Mouse (Mus musculus) C2C12 (cell line): Measurements from ENCODE around the gene Ube2b. TPM values are rescaled to one million over a fixed set of nuclear protein-coding genes. Genes with fewer than 3 reads are reported as not detected.

Experiments
- H3K27me3 ChIP-seq: one replicate; pipeline ENCODE4 v1.6.1; 2011; ENCODE audit not compliant: control insufficient read depth, insufficient read depth, insufficient read length
- H3K36me3 ChIP-seq: one replicate; pipeline ENCODE4 v1.6.1; 2011; ENCODE audit not compliant: control insufficient read depth, insufficient read depth
- H3K4me3 ChIP-seq: one replicate; pipeline ENCODE4 v1.5.1; 2011; ENCODE audit warnings: mild to moderate bottlenecking, control low read depth; ENCODE audit not compliant: poor library complexity, insufficient read depth, severe bottlenecking
- H3K79me2 ChIP-seq: one replicate; pipeline ENCODE4 v1.6.1; 2011; ENCODE audit not compliant: control insufficient read depth, insufficient read depth
- H3K79me3 ChIP-seq: one replicate; pipeline ENCODE4 v1.6.1; 2011; ENCODE audit warnings: low read depth, control low read depth
- H3ac ChIP-seq: one replicate; pipeline ENCODE3; 2011; ENCODE audit warnings: low read depth; ENCODE audit not compliant: control insufficient read depth, insufficient read length
- CEBPB ChIP-seq: IDR thresholded peaks from one replicate; pipeline ENCODE4 v1.6.1; 2011; ENCODE audit warnings: low read depth, mild to moderate bottlenecking, control low read depth, moderate library complexity
- CTCF ChIP-seq: IDR thresholded peaks from one replicate; pipeline ENCODE4 v1.5.1; 2011; ENCODE audit not compliant: control insufficient read depth, insufficient read depth, insufficient read length
- FOSL1 ChIP-seq: IDR thresholded peaks from one replicate; pipeline ENCODE4 v1.8.0; 2011; ENCODE audit warnings: mild to moderate bottlenecking, low read length; ENCODE audit not compliant: poor library complexity, insufficient read depth, severe bottlenecking
- MAX ChIP-seq: IDR thresholded peaks from one replicate; pipeline ENCODE4 v1.6.1; 2011; ENCODE audit warnings: mild to moderate bottlenecking, control low read depth
- MYOD1 ChIP-seq: IDR thresholded peaks from one replicate; pipeline ENCODE4 v1.6.1; 2011; ENCODE audit warnings: low read depth; ENCODE audit not compliant: control insufficient read depth, insufficient read length
- MYOG ChIP-seq: IDR thresholded peaks from one replicate; pipeline ENCODE4 v1.6.1; 2011; ENCODE audit not compliant: control insufficient read depth, insufficient read length; ENCODE audit errors: extremely low read depth
- USF1 ChIP-seq: IDR thresholded peaks from one replicate; pipeline ENCODE4 v1.6.1; 2011; ENCODE audit warnings: low read depth, mild to moderate bottlenecking, control low read depth, moderate library complexity
- polyA plus RNA-seq: library from polyadenylated mRNA; unstranded; fragments of >200 nt; fragmentation: generic; extraction: Trizol; gene quantifications from one replicate; pipeline ENCODE4 v1.2.1, GENCODE M21; 2012; ENCODE audit warnings: missing spikeins

Ube2b gene
- polyA plus RNA-seq, 1 experiment: 49.4 TPM

- Histone ChIP-seq H3K36me3 (peaks cover 18% of the 10 kb centered on the region), H3K27me3 (no peaks in the 10 kb centered on the region), H3K79me3 (peaks cover 12% of the 10 kb centered on the region), H3K4me3 (no peak overlapping the region), H3K79me2 (peaks cover 32% of the 10 kb centered on the region), H3ac (no peak overlapping the region)
- TF ChIP-seq MAX: no peak
- no peak for TF ChIP-seq CTCF
Observed at GRCm38 (mm10) chr11:51966651-51967050, 33.9 kb downstream of the Ube2b start.

- Histone ChIP-seq H3K79me3 (no peaks in the 10 kb centered on the region), H3ac (no peak overlapping the region), H3K4me3 (no peak overlapping the region), H3K27me3 (no peaks in the 10 kb centered on the region), H3K36me3 (no peaks in the 10 kb centered on the region), H3K79me2 (no peaks in the 10 kb centered on the region)
- TF ChIP-seq CTCF (no peak), CEBPB (no peak), MAX (no peak), MYOG (no peak), FOSL1 (no peak), USF1 (no peak), MYOD1 (no peak)
Observed at GRCm38 (mm10) chr11:51962277-51962676, 38.3 kb downstream of the Ube2b start.

DNA sequence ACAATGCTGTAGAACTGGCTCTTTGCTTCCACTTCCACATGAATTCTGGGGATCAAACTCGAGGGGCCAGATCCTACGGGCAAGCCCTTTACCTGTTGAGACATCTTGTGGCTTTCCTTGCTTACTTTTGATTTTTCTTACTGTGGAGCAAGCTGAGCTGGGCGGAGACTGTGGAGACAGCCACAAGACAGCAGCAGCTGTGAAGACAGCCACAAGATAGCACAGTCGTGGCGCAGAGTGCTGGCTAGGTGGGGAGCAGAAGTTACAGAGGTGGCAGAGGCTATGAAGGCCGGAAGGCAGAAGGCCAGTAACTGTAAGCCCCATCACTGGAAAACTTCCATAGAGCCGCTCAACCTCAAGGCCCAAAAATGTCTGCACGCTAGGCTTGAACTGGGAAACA is 38.8 kb downstream of the Ube2b start:
- no peaks in the 10 kb centered on the region for H3K79me3 ChIP-seq
- TF ChIP-seq FOSL1: no peak
- no peak for TF ChIP-seq CTCF
- TF ChIP-seq USF1: no peak
- H3ac ChIP-seq: no peak overlapping the region
- no peaks in the 10 kb centered on the region for H3K27me3 ChIP-seq
- H3K36me3 ChIP-seq: no peaks in the 10 kb centered on the region
- no peak overlapping the region for H3K4me3 ChIP-seq
- no peaks in the 10 kb centered on the region for H3K79me2 ChIP-seq

- H3K4me3 ChIP-seq: no peak overlapping the region
- no peak overlapping the region for H3ac ChIP-seq
- no peaks in the 10 kb centered on the region for H3K79me2 ChIP-seq
- TF ChIP-seq MYOD1 (no peak), CEBPB (no peak), MYOG (no peak), USF1 (no peak), CTCF (no peak), MAX (no peak), FOSL1 (no peak)
- H3K27me3 ChIP-seq: no peaks in the 10 kb centered on the region
- H3K79me3 ChIP-seq: no peaks in the 10 kb centered on the region
- no peaks in the 10 kb centered on the region for H3K36me3 ChIP-seq
Observed at GRCm38 (mm10) chr11:51960967-51961471, 39.5 kb downstream of the Ube2b start.

DNA sequence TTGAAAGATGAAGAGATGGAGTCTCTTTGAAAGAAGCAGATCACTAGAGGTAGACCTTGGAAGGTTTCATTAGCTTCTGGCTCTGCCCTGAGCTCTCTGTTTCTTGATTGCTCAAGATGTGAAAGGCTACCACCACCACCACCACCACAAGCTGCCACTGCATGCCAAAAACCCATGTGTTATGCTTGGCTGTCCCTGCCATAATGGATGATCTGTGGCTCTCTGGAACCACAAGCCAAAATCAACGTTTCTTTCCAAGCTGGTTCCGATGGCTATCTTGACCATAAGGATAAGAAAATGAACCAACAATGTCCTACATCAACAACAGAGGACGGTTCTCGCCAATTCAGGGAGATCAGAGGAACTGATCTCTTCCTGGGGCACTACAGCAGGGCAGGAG is 40.5 kb downstream of the Ube2b start:
- no peaks in the 10 kb centered on the region for H3K79me2 ChIP-seq
- no peaks in the 10 kb centered on the region for H3K36me3 ChIP-seq
- TF ChIP-seq CTCF (no peak), USF1 (no peak), MYOG (no peak), FOSL1 (no peak), MYOD1 (no peak), CEBPB (no peak), MAX (no peak)
- H3K27me3 ChIP-seq: no peaks in the 10 kb centered on the region
- no peaks in the 10 kb centered on the region for H3K79me3 ChIP-seq
- no peak overlapping the region for H3ac ChIP-seq
- no peak overlapping the region for H3K4me3 ChIP-seq

DNA sequence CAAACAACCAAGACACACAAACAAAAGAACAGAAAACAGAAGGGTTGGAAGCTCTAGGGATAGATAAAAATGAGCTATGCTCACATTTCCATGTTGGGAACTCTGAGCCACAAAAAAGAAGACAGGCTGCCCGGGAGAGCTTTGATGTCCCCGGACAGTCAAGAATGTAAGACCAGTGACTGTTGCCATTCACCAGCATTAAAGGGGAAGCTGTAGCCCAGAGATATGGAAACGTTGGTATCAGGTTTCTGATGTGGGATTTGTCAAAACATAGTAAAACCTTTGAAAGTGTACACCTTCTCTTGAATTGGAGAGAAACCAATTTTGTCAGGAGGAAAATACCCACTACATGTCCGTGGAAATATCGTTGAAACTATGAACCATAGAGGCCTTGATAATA is 41.1 kb downstream of the Ube2b start:
- no peaks in the 10 kb centered on the region for H3K36me3 ChIP-seq
- no peak overlapping the region for H3ac ChIP-seq
- no peaks in the 10 kb centered on the region for H3K79me3 ChIP-seq
- TF ChIP-seq FOSL1 (no peak), MAX (no peak), MYOD1 (no peak), CEBPB (no peak), USF1 (no peak)
- no peaks in the 10 kb centered on the region for H3K27me3 ChIP-seq
- no peaks in the 10 kb centered on the region for H3K79me2 ChIP-seq
- no peak overlapping the region for H3K4me3 ChIP-seq
